8 mouse cellular contexts compared by ENCODE assay signal in the genomic region with DNA sequence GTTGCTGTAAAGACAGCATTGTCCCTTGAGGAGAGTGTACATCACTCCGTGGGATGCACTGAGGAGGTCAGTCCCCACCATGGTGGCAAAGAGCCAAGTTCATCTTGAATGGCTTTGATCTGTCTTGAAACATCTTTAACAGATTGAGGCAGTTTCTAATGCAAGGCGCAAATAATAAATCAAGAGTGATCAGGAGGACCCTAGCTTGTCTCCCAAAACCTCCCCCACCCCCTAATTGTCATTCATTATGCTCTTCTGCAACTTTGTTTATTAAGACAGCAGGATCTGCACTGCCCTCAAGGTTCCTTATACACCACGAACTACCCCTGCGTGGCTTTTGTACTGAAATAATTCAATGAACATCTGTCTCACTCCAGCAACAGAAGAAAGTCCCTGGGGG. TPM values are rescaled to one million over a fixed set of nuclear protein-coding genes. Genes with fewer than 3 reads are reported as not detected.
A peak's percentile ranks its signal among the peaks of the same experiment; 100 is the strongest.
DNase-seq lines count a peak whose midpoint lies in the region; ATAC-seq and TF ChIP-seq lines count a peak whose summit lies in the region.

A gene (plus strand): TSS at position 301 of the 400 bp plus-strand sequence.

- DNase-seq in adrenal gland, adult 18-20 months (ENCODE audit: low spot score in 2 of 2): no peak
- no peak for DNase-seq in adrenal gland, adult (ENCODE audit: inconsistent age in 2 of 2, low spot score in 1 of 2)
- no peak for DNase-seq in heart, postnatal 0 days (ENCODE audit: low spot score)
- no peak for DNase-seq in limb, embryonic 10.5 days (ENCODE audit: low spot score)
- DNase-seq in c-Kit-positive CD71-positive TER-119-positive erythroid progenitor cells, embryonic 14.5 days (ENCODE audit: low spot score): no peak

- H3K79me2 ChIP-seq in C2C12 (ENCODE audit: control insufficient read depth, insufficient read depth): no peaks in the 10 kb centered on the region

- H3K4me2 ChIP-seq in embryonic facial prominence, embryonic 15.5 days (replicated peaks): peak within 1 kb of the TSS; percentile 90
- peak within 1 kb of the TSS; percentile 96 for H3K4me2 ChIP-seq in heart, postnatal 0 days (ENCODE audit: low read depth, low read length)

- no peak within 1 kb of the TSS for H3ac ChIP-seq in C2C12 (ENCODE audit: control insufficient read depth, insufficient read length, low read depth)

- H3K36me3 ChIP-seq in C2C12 (ENCODE audit: control insufficient read depth, insufficient read depth): no peaks in the 10 kb centered on the region
- peaks cover 6% of the 10 kb centered on the region; the same call in 1 of the 2 replicates for H3K36me3 ChIP-seq in embryonic facial prominence, embryonic 15.5 days
- no peaks in the 10 kb centered on the region for H3K36me3 ChIP-seq in heart, postnatal 0 days (replicated peaks; ENCODE audit: control insufficient read depth, insufficient read depth, low read length)
- peaks cover 18% of the 10 kb centered on the region for H3K36me3 ChIP-seq in limb, embryonic 10.5 days

- H3K4me1 ChIP-seq in embryonic facial prominence, embryonic 15.5 days: peaks cover 25% of the 10 kb centered on the region
- H3K4me1 ChIP-seq in heart, postnatal 0 days (ENCODE audit: control insufficient read depth, insufficient read depth): peaks cover 14% of the 10 kb centered on the region
- peaks cover 32% of the 10 kb centered on the region for H3K4me1 ChIP-seq in limb, embryonic 10.5 days
- H3K4me1 ChIP-seq in olfactory bulb, adult 2 months (ENCODE audit: control insufficient read depth, insufficient read depth, low read length): peaks cover 9% of the 10 kb centered on the region; the same call in 1 of the 2 replicates

- H3K4me3 ChIP-seq in C2C12 (ENCODE audit: insufficient read depth, poor library complexity, severe bottlenecking): no peak within 1 kb of the TSS
- H3K4me3 ChIP-seq in embryonic facial prominence, embryonic 15.5 days (replicated peaks): peak within 1 kb of the TSS; percentile 74
- peak within 1 kb of the TSS; percentile 81 for H3K4me3 ChIP-seq in heart, postnatal 0 days (ENCODE audit: low read depth, low read length)
- peak within 1 kb of the TSS; percentile 69 for H3K4me3 ChIP-seq in limb, embryonic 10.5 days
- peak within 1 kb of the TSS; percentile 32 for H3K4me3 ChIP-seq in olfactory bulb, adult 2 months (ENCODE audit: insufficient read depth, low read depth, low read length)

- TF ChIP-seq POLR2A in olfactory bulb, adult 2 months (IDR thresholded peaks at IDR 0.05; ENCODE audit: insufficient read depth, low read depth, low read length): no peak

- no peak within 1 kb of the TSS; the same call in 1 of the 2 replicates for H3K9ac ChIP-seq in embryonic facial prominence, embryonic 15.5 days
- H3K9ac ChIP-seq in heart, postnatal 0 days (replicated peaks; ENCODE audit: low read depth, low read length): no peak within 1 kb of the TSS

- no peaks in the 10 kb centered on the region for H3K27me3 ChIP-seq in C2C12 (ENCODE audit: control insufficient read depth, insufficient read depth, insufficient read length)
- no peaks in the 10 kb centered on the region for H3K27me3 ChIP-seq in embryonic facial prominence, embryonic 15.5 days
- H3K27me3 ChIP-seq in heart, postnatal 0 days (ENCODE audit: control insufficient read depth, insufficient read depth, low read length): no peaks in the 10 kb centered on the region
- no peaks in the 10 kb centered on the region for H3K27me3 ChIP-seq in limb, embryonic 10.5 days (ENCODE audit: low read depth, poor library complexity, severe bottlenecking)

- ATAC-seq in embryonic facial prominence, embryonic 15.5 days (ENCODE audit: insufficient number of reproducible peaks, low FRiP score, low TSS enrichment, low read depth): no peak
- no peak for ATAC-seq in heart, postnatal 0 days (ENCODE audit: insufficient read depth, low read depth)

- TF ChIP-seq CTCF in C2C12 (IDR thresholded peaks at IDR 0.05; ENCODE audit: control insufficient read depth, insufficient read depth, insufficient read length): no peak
- TF ChIP-seq CTCF in heart, postnatal 0 days (IDR thresholded peaks at IDR 0.05; ENCODE audit: low read depth): no peak
- no peak for TF ChIP-seq CTCF in olfactory bulb, adult 2 months (IDR thresholded peaks at IDR 0.05; ENCODE audit: insufficient read depth, low read depth, low read length)

- H3K27ac ChIP-seq in embryonic facial prominence, embryonic 15.5 days (replicated peaks): no peak within 1 kb of the TSS
- no peak within 1 kb of the TSS; the same call in 1 of the 2 replicates for H3K27ac ChIP-seq in heart, postnatal 0 days (ENCODE audit: low read depth)
- H3K27ac ChIP-seq in limb, embryonic 10.5 days: no peak within 1 kb of the TSS; the same call in 1 of the 2 replicates
- 0 out of 2 replicates have a peak within 1 kb of the TSS, but pooled peaks have one; percentile 90 for H3K27ac ChIP-seq in olfactory bulb, adult 2 months (ENCODE audit: insufficient read depth, low read depth, low read length)

- no peaks in the 10 kb centered on the region for H3K79me3 ChIP-seq in C2C12 (ENCODE audit: low read depth)

- WGBS in embryonic facial prominence, embryonic 15.5 days: 62% methylated on average over 4 of the region's 4 CpGs
- 68% methylated on average over 4 of the region's 4 CpGs for WGBS in heart, postnatal 0 days
- 67% methylated on average over 4 of the region's 4 CpGs for WGBS in limb, embryonic 10.5 days
- WGBS in olfactory bulb, adult 2 months: 72% methylated on average over 4 of the region's 4 CpGs

- H3K9me3 ChIP-seq in embryonic facial prominence, embryonic 15.5 days (replicated peaks): no peaks in the 10 kb centered on the region
- no peaks in the 10 kb centered on the region for H3K9me3 ChIP-seq in heart, postnatal 0 days (replicated peaks; ENCODE audit: control insufficient read depth, low read length)
- H3K9me3 ChIP-seq in limb, embryonic 10.5 days (replicated peaks): no peaks in the 10 kb centered on the region

- no peak for TF ChIP-seq EP300 in heart, postnatal 0 days (IDR thresholded peaks at IDR 0.05; ENCODE audit: low read depth)

TF ChIP-seq in C2C12, 6 proteins besides CTCF, POLR2A, EP300 and RAD21:
- TF ChIP-seq USF1 (IDR thresholded peaks at IDR 0.05; ENCODE audit: low read depth) (no peak), CEBPB (IDR thresholded peaks at IDR 0.05; ENCODE audit: low read depth) (no peak), MYOG (IDR thresholded peaks at IDR 0.05; ENCODE audit: control insufficient read depth, extremely low read depth, insufficient read length) (no peak), MAX (IDR thresholded peaks at IDR 0.05) (no peak), FOSL1 (IDR thresholded peaks at IDR 0.05; ENCODE audit: insufficient read depth, low read length, poor library complexity, severe bottlenecking) (no peak), MYOD1 (IDR thresholded peaks at IDR 0.05; ENCODE audit: control insufficient read depth, insufficient read length, low read depth) (no peak)

RNA-seq across cellular contexts. Expression of the gene that starts here (rescaled TPM):
- 10 to 100 TPM; 71.0 to 89.8 TPM for total RNA-seq in adrenal gland, adult 18-20 months (2021)
- polyA plus RNA-seq in C2C12 (2012; fragmentation: generic; extraction: Trizol): 18.2 TPM
- polyA plus RNA-seq in embryonic facial prominence, embryonic 15.5 days (2015; fragmentation: Nextera tagmentation; extraction: Ambion mirVana): 92.8 and 96.6 TPM in 2 replicates
- total RNA-seq in heart, postnatal 0 days (2014; rRNA removed; ENCODE audit: low replicate concordance): 17.2 and 55.5 TPM in 2 replicates
- 54.5 and 56.1 TPM in 2 replicates for polyA plus RNA-seq in heart, postnatal 0 days (2015; fragmentation: Nextera tagmentation; extraction: Ambion mirVana)
- 94.3 and 102 TPM in 2 replicates for polyA plus RNA-seq in limb, embryonic 10.5 days (2016; fragmentation: Nextera tagmentation; extraction: Ambion mirVana)
- polyA plus RNA-seq in olfactory bulb, adult 2 months (2012; ENCODE audit: insufficient read depth, insufficient read length, low replicate concordance, missing spikeins): not detected in 2 replicates
